Mouse (Mus musculus) spleen, adult 2 months (tissue): ENCODE results near the gene Ly9.

Experiments used
- CTCF ChIP-seq: fragments of 200-500 bp; IDR thresholded peaks from 2 replicates; pipeline ENCODE4 v1.5.1; 2011; ENCODE audit warnings: mild to moderate bottlenecking, inconsistent platforms; ENCODE audit not compliant: insufficient read depth, insufficient read length, insufficient replicate concordance; ENCODE audit errors: extremely low read depth
- POLR2A ChIP-seq: fragments of 200-500 bp; IDR thresholded peaks from 2 replicates; pipeline ENCODE4 v1.6.1; 2011; ENCODE audit warnings: low read depth, low read length, inconsistent platforms

- TF ChIP-seq CTCF (no peak), POLR2A (no peak)
These were observed 36.4 kb upstream of the Ly9 start for GRCm38 (mm10) chr1:171643612-171644011.
